Comparison of ENCODE assay signal across 27 mouse cellular contexts in genomic region chr2:91916346-91916977, GRCm38 (mm10). TPM values are rescaled to one million over a fixed set of nuclear protein-coding genes. Genes with fewer than 3 reads are reported as not detected.
DNase-seq lines count a peak whose midpoint lies in the region; ATAC-seq and TF ChIP-seq lines count a peak whose summit lies in the region.
"Had no signal": no experiment of that assay in that cellular context is flagged by ENCODE, and none has a peak within 500 bp of the region (broad histone marks: within the 10 kb centered on the region; RNA-seq: fewer than 3 reads in every experiment).

No protein-coding gene starts in this region.

- no peak overlapping the region for H3K4me3 ChIP-seq in liver, embryonic 11.5 days (ENCODE audit: low read depth, low read length)
- no peak overlapping the region for H3K4me3 ChIP-seq in liver, embryonic 14.5 days (ENCODE audit: insufficient read depth in 1 of 2, low read depth in 2 of 2, low read length in 2 of 2)
- H3K4me3 ChIP-seq: embryonic facial prominence, embryonic 15.5 days; erythroblast, embryonic 14.5 days; forebrain, embryonic 15.5 days; heart, embryonic 15.5 days; hindbrain, embryonic 13.5 days had no signal

- DNase-seq in liver, embryonic 11.5 days (ENCODE audit: low spot score): no peak
- DNase-seq in liver (no peak), MEL-GATA-1-ER (ENCODE audit: extremely low read depth, low read depth) (peak; percentile 70)
- DNase-seq in liver, embryonic 14.5 days (ENCODE audit: low read depth in 3 of 3, low spot score in 3 of 3): peak in 1 of 3 experiments; percentile 24
- DNase-seq in layer of hippocampus, adult 18-20 months (ENCODE audit: low spot score in 2 of 2): no peak
- DNase-seq in kidney, adult 11 months: no peak
- no peak for DNase-seq in thymus, postnatal 36 days
- DNase-seq: adrenal gland, adult 2 months; adrenal gland, postnatal 25 days; cerebellum, adult 18-20 months; cerebellum, adult 9-11 months; cerebellum, postnatal 36 days; gastrocnemius, postnatal 25 days; heart, adult 18-20 months; heart, postnatal 14 days had no signal

- H3K9ac ChIP-seq in liver, embryonic 11.5 days (ENCODE audit: low read depth, low read length): no peak overlapping the region
- H3K9ac ChIP-seq in liver, embryonic 14.5 days (replicated peaks): no peak overlapping the region
- H3K9ac ChIP-seq: embryonic facial prominence, embryonic 15.5 days; forebrain, embryonic 15.5 days; heart, embryonic 15.5 days; hindbrain, embryonic 13.5 days had no signal

- H3K4me2 ChIP-seq in liver, embryonic 11.5 days: peak overlapping the region; percentile 12; the same call in 1 of the 2 replicates
- no peak overlapping the region for H3K4me2 ChIP-seq in liver, embryonic 14.5 days (ENCODE audit: low read depth)
- H3K4me2 ChIP-seq: embryonic facial prominence, embryonic 15.5 days; forebrain, embryonic 15.5 days; heart, embryonic 11.5 days; heart, embryonic 15.5 days; hindbrain, embryonic 13.5 days had no signal

- peaks cover 31% of the 10 kb centered on the region for H3K4me1 ChIP-seq in liver, embryonic 11.5 days (replicated peaks; ENCODE audit: control insufficient read depth, insufficient read depth, low read length)
- peaks cover 10 to 30% of the 10 kb centered on the region in 2 experiments; a peak in 3 of 4 replicates for H3K4me1 ChIP-seq in liver, embryonic 14.5 days (replicated peaks; ENCODE audit: control insufficient read depth in 2 of 2, insufficient read depth in 2 of 2, low read length in 1 of 2)

- TF ChIP-seq CTCF in liver, embryonic 14.5 days (IDR thresholded peaks at IDR 0.05; ENCODE audit: low read depth): no peak

- TF ChIP-seq EP300 in liver, embryonic 14.5 days (IDR thresholded peaks at IDR 0.05; ENCODE audit: low read depth): peak; percentile 82

- H3K27ac ChIP-seq in liver, embryonic 11.5 days (ENCODE audit: low read depth, low read length): 0 out of 2 replicates have a peak overlapping the region, but pooled peaks have one; percentile 33
- no peak overlapping the region for H3K27ac ChIP-seq in liver, embryonic 14.5 days
- H3K27ac ChIP-seq: embryonic facial prominence, embryonic 15.5 days; forebrain, embryonic 15.5 days; heart, embryonic 15.5 days; hindbrain, embryonic 13.5 days; hindbrain, postnatal 0 days had no signal

- H3K36me3 ChIP-seq in liver, embryonic 11.5 days (ENCODE audit: control insufficient read depth, insufficient read depth, low read length): peaks cover 21% of the 10 kb centered on the region
- peaks cover 10% of the 10 kb centered on the region for H3K36me3 ChIP-seq in liver, embryonic 14.5 days (replicated peaks; ENCODE audit: control insufficient read depth, insufficient read depth, low read depth)

- H3K27me3 ChIP-seq in liver, embryonic 11.5 days (replicated peaks; ENCODE audit: control insufficient read depth, insufficient read depth, low read length): peaks cover 10% of the 10 kb centered on the region
- H3K27me3 ChIP-seq in liver, embryonic 14.5 days (ENCODE audit: control insufficient read depth, insufficient read depth, low read length): peaks cover 11% of the 10 kb centered on the region
- H3K27me3 ChIP-seq: CH12.LX had no signal

- H3K9me3 ChIP-seq in liver, embryonic 11.5 days (ENCODE audit: control insufficient read depth, low read length): no peaks in the 10 kb centered on the region
- H3K9me3 ChIP-seq in liver, embryonic 14.5 days (ENCODE audit: control insufficient read depth, low read length): no peaks in the 10 kb centered on the region
- H3K9me3 ChIP-seq: embryonic facial prominence, embryonic 15.5 days; forebrain, embryonic 15.5 days; heart, embryonic 15.5 days; hindbrain, embryonic 13.5 days had no signal

- ATAC-seq in liver, embryonic 11.5 days (replicated peaks; ENCODE audit: low FRiP score): peak; percentile 72
- ATAC-seq in liver, embryonic 14.5 days (ENCODE audit: insufficient read depth): peak; percentile 78
- ATAC-seq in megakaryocyte progenitor cell, adult 5-6 weeks (replicated peaks; ENCODE audit: poor library complexity): peak; percentile 61
- ATAC-seq: forebrain, embryonic 15.5 days; hindbrain, postnatal 0 days had no signal

- WGBS in liver, embryonic 11.5 days: 50% methylated on average over 7 of the region's 7 CpGs
- WGBS in liver, embryonic 14.5 days (ENCODE audit: insufficient replicate concordance): 20% methylated on average over 7 of the region's 7 CpGs

RNA-seq across cellular contexts. Expression of gene Chrm4, which starts 10.6 kb away (rescaled TPM):
- 0.34 and 0.36 TPM in 2 replicates for polyA plus RNA-seq in liver, embryonic 11.5 days (2014; fragmentation: Nextera tagmentation; extraction: Ambion mirVana)
- 0.06 and 0.08 TPM in 2 replicates for polyA plus RNA-seq in liver, embryonic 14.5 days (2012; rRNA removed)
- not detected in 2 replicates for polyA plus RNA-seq in liver, embryonic 14.5 days (2014; fragmentation: Nextera tagmentation; extraction: Ambion mirVana)
- 0.17 TPM in 2 replicates for total RNA-seq in megakaryocyte progenitor cell, adult 5-6 weeks (2015)
- total RNA-seq in megakaryocyte progenitor cell, adult 5-6 weeks (2017): 0.17 TPM in 1 of 2 replicates, not detected in the other
- total RNA-seq in layer of hippocampus, adult 18-20 months (2021): 10 to 100 TPM; 32.0 to 32.6 TPM
- total RNA-seq: gastrocnemius, postnatal 25 days; heart, adult 18-20 months; heart, postnatal 14 days; hematopoietic stem cell, adult 5-6 weeks had no signal
- polyA plus RNA-seq: heart, embryonic 11.5 days; heart, embryonic 15.5 days; intestine, embryonic 14.5 days had no signal

RNA-seq across cellular contexts. Expression of gene Mdk, which starts 15.6 kb away (rescaled TPM):
- polyA plus RNA-seq in liver, embryonic 11.5 days (2014; fragmentation: Nextera tagmentation; extraction: Ambion mirVana): 461 and 501 TPM in 2 replicates
- polyA plus RNA-seq in liver, embryonic 14.5 days (2012; rRNA removed): 13.2 and 19.3 TPM in 2 replicates
- polyA plus RNA-seq in liver, embryonic 14.5 days (2014; fragmentation: Nextera tagmentation; extraction: Ambion mirVana): 12.7 and 13.7 TPM in 2 replicates
- 0.32 and 0.86 TPM in 2 replicates for total RNA-seq in megakaryocyte progenitor cell, adult 5-6 weeks (2015)
- 0.12 and 0.30 TPM in 2 replicates for total RNA-seq in megakaryocyte progenitor cell, adult 5-6 weeks (2017)
- 10 to 100 TPM; 23.9 to 25.5 TPM for total RNA-seq in layer of hippocampus, adult 18-20 months (2021)
- total RNA-seq: hematopoietic stem cell, adult 5-6 weeks had no signal

RNA-seq across cellular contexts. Expression of gene Gm9821, which starts 29.0 kb away (rescaled TPM):
- polyA plus RNA-seq in liver, embryonic 11.5 days (2014; fragmentation: Nextera tagmentation; extraction: Ambion mirVana): 3.7 and 4.8 TPM in 2 replicates
- polyA plus RNA-seq in liver, embryonic 14.5 days (2012; rRNA removed): 0.01 and 0.02 TPM in 2 replicates
- polyA plus RNA-seq in liver, embryonic 14.5 days (2014; fragmentation: Nextera tagmentation; extraction: Ambion mirVana): 0.63 and 0.96 TPM in 2 replicates
- total RNA-seq in megakaryocyte progenitor cell, adult 5-6 weeks (2015): not detected in 2 replicates
- total RNA-seq in megakaryocyte progenitor cell, adult 5-6 weeks (2017): 0.21 and 0.95 TPM in 2 replicates
- total RNA-seq in layer of hippocampus, adult 18-20 months (2021): not detected
- total RNA-seq: adrenal gland, adult 2 months; adrenal gland, postnatal 25 days; gastrocnemius, postnatal 25 days; heart, adult 18-20 months; heart, postnatal 14 days; hindbrain, postnatal 0 days had no signal
- polyA plus RNA-seq: adrenal gland, adult 2 months; embryonic facial prominence, embryonic 11.5 days; erythroblast, embryonic 14.5 days had no signal

RNA-seq across cellular contexts. Expression of gene Dgkz, which starts 59.2 kb away (rescaled TPM):
- 81.4 and 85.9 TPM in 2 replicates for polyA plus RNA-seq in liver, embryonic 11.5 days (2014; fragmentation: Nextera tagmentation; extraction: Ambion mirVana)
- 55.9 and 60.7 TPM in 2 replicates for polyA plus RNA-seq in liver, embryonic 14.5 days (2012; rRNA removed)
- 19.6 and 26.7 TPM in 2 replicates for polyA plus RNA-seq in liver, embryonic 14.5 days (2014; fragmentation: Nextera tagmentation; extraction: Ambion mirVana)
- 111 and 112 TPM in 2 replicates for total RNA-seq in megakaryocyte progenitor cell, adult 5-6 weeks (2015)
- total RNA-seq in megakaryocyte progenitor cell, adult 5-6 weeks (2017): 76.3 and 94.7 TPM in 2 replicates
- total RNA-seq in layer of hippocampus, adult 18-20 months (2021): 100 to 1,000 TPM; 499 to 596 TPM

Comparison
In these comparisons a context has a peak if more than half of its experiments do, and no peak if none do; other contexts are left out.
1. RNA of gene Chrm4, which starts 10.6 kb away (total RNA-seq): 32.0 to 32.6 TPM in layer of hippocampus, adult 18-20 months; 0.17 TPM in megakaryocyte progenitor cell, adult 5-6 weeks; every median in the first group is over 10 times any median in the second.
2. RNA of gene Mdk, which starts 15.6 kb away (total RNA-seq): 23.9 to 25.5 TPM in layer of hippocampus, adult 18-20 months; 0.12 to 0.86 TPM in megakaryocyte progenitor cell, adult 5-6 weeks; every median in the first group is over 10 times any median in the second.
3. Peak in every context shown above with its lines, with median percentiles within 50 percentile points of each other: ATAC-seq.